Mouse (Mus musculus) small intestine, adult 2 months (tissue): ENCODE data around the gene Ccnq.

ENCODE experiments used
- CTCF ChIP-seq: fragments of 200-500 bp; IDR thresholded peaks from 2 replicates; pipeline ENCODE4 v1.5.1; 2012; ENCODE audit warnings: low read depth, mild to moderate bottlenecking, control low read depth, inconsistent platforms, low read length, moderate library complexity, mixed read lengths; ENCODE audit not compliant: insufficient replicate concordance, insufficient read length; ENCODE audit errors: extremely low read depth
- POLR2A ChIP-seq: fragments of 200-500 bp; IDR thresholded peaks from 2 replicates; pipeline ENCODE4 v1.6.1; 2012; ENCODE audit warnings: low read depth, mild to moderate bottlenecking, control low read depth, inconsistent platforms, low read length, moderate library complexity

DNA sequence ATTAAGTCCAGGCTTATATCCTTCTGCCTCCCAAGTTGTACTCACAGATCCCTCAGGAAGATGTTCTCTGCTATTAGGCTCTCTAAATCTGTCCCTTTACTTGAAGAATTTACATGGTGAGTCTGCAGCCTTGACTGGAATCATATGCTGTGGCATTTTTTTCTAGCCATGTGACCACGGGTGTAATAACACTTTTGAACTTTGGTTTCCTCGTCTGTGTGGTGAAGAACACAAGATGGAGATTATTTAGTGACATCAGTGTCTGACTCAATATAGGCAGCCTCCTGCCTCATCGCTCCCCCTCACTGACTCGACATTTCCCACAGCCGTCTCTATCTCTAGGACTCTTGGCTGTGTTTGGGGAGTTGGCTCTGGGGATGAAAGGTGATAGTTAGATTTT, 48.4 kb downstream of the Ccnq start:
- TF ChIP-seq CTCF (no peak), POLR2A (no peak)
